Mouse (Mus musculus) bone marrow, adult 2 months (tissue): ENCODE measurements around the gene Cadm3.
"Not testable (repeated sequence)": the region's sequence is repeated elsewhere in the genome, so short reads cannot be mapped to it uniquely, and the experiment has no call there.

Experiments
- CTCF ChIP-seq: fragments of 200-500 bp; IDR thresholded peaks from 2 replicates; pipeline ENCODE4 v1.5.1; 2011; ENCODE audit warnings: low read length, control low read depth; ENCODE audit not compliant: control insufficient read depth, insufficient read depth
- POLR2A ChIP-seq: fragments of 200-500 bp; IDR thresholded peaks from 2 replicates; pipeline ENCODE4 v1.6.1; 2011; ENCODE audit warnings: low read depth, mild to moderate bottlenecking, control low read depth, low read length, borderline replicate concordance; ENCODE audit not compliant: control insufficient read depth

DNA sequence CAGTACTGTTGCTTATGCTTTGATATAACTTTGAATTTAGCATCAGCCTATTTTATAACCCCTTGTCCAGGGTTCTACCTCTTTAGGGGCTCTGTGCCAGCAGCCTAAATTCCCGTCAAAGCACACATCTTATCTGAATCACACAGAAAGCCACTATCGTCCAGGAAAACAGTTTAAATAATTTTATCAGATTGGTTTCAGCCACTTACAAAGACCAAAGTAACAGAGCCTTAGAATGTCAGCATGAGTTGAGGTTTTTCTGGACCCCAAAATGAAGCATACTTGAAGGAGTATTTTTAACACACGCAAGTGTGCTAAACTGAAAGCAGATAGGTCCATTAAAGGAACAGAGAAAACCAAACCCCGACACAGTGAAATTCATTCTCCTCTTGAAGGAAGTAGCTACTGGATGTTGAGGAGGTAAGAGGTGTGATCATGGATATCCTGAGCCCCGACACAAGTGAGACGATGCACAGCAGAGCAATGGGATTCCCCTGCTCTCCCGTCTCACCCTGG is 53.9 kb downstream of the Cadm3 start:
- TF ChIP-seq CTCF, POLR2A: not testable (repeated sequence)
